Mouse (Mus musculus) lung, postnatal 25 days (tissue): ENCODE measurements at regions not wholly inside any gene's neighbourhood (a gene's known extent, or its start where the extent isn't known, plus 50 kb on each side); places are given as distances from the start of the nearest gene placed in this dataset.

Experiments
- DNase-seq: peaks from one replicate; pipeline ENCODE4 v3.0.0; 2022; ENCODE audit warnings: low spot score

DNA sequence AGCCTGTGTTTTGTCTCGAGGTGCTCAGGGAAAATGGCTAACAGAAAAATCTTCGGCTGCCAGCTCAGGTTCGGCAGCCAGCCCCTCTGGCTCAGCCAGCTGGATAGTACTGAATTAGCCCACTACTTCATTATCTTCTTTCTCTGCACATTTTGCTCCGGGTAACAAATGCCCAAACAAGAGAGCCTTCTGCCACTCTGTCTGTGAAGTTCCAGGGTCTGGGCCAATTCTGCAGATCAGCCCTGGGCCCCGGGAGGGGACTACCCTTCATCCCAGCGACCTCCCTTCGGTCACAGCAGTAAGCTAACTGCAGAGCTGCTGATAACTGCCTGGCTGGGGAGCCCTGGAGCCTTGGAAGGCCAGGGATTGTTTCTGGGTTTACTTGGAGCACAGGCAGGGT lies 119.6 kb upstream of the Ofcc1 start:
- no peak for DNase-seq

DNA sequence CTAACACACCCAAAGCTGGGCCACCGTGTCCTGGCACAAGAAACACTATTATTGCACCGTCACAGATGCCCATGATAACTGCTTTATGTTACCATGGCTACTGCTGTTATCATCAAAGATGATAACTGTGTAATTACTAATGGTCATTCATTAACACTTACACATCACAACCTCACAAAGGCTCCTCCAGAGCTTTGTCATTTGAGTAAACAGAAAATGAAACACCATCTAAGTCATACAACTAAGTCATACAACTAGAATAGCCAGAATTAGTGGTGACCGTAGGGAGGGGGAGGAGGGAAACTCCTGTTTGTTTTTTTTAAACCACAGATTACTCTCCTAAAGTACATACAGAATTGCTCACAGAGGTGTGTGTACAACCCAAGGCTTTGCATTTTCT lies 111.4 kb upstream of the Ofcc1 start:
- DNase-seq = no peak

DNA sequence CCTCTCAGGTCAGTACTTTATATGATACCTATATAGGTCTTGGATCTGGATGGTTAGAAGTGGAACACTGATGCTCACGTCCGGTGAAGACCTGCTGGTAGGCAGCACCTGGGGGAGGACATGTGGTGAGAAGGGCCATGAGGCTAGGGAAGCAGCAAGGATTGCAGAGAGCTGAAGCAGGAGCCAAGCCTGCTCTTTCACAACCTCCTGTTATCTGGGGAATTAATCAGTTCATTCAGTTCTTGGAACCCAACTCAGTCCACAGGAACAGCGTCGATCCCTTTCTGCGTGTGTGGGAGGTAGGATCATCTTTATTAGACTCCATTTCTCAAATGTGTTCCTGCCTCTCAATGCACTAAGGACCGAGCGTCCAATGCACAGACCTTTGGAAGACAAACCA lies 107.9 kb upstream of the Ofcc1 start:
- no peak for DNase-seq

DNA sequence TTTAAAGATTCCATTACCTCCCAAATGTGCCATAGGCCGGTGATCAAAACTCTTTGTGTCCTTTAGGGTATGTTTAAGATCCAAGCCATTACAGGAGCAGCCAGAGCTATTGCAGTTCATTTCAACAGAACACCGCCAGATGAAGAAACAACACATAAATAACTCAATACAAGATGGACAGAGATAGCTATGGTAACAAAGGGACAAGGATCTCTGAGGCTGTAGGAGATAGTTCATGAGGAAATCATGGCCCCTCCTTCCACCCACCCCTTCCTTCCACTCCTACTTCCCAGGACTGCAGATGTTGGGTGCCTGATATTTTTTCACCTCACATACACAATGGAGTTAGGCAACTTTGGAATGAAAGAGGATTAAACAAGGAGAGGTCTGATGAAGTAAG lies 92.1 kb upstream of the Ofcc1 start:
- DNase-seq = no peak

DNA sequence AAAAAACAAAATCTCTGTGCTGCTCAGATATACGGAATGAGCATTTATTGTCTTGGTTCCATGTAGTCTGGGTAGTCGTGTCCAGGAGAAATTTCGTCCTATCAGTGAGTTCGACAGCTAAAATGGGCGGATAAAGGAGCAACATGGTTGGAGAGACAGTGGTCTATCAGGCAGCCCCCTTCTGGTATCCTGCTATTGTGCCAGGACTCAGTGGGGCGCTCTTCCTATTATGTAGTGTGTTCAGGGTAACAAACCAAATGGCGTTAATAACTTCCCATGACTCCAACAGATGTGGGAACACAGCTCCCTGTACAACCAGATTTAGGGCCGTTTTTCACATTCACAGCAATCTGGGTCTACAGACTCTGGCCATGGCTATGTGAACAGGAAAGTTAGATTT lies 68.6 kb upstream of the Ofcc1 start:
- DNase-seq = no peak

DNA sequence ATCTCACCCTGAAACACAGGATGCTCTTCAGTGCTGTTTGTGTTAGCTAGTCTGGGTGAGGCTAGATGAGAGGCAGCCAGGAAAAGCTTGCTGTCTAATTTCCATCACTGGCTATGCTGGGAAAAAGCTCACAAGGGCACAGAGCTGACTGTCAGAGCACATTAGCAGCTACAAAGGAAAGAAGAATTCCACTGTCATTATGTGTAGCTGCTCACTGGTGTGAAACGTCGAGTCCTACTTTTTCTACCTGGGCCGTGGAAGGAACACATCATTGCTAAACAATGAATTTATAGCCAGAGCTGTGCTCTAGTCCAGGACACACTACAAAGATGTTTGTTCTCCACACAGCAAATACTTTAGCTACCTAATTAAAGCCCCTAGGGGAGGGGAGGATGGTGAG lies 61.8 kb upstream of the Ofcc1 start:
- DNase-seq = no peak

DNA sequence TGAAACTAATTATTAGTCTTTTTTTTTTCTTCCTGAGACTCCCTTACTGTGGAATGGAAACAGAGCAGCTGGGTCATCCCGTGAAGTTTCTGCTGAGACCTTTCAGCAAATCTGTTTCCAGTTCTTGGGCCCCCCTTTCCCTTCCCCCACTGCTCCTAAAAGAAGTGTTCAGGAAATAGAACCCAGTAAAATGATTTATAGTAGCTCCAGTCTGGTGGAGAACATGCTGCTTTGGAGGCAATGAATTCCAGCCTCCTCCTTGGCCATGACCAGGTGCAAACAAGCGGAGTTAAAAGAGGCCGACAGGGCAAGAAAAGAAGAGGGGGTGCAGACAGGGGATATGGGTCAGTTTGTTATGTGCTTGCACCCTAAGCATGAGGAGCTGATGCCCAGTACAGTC lies 56.6 kb upstream of the Ofcc1 start:
- no peak for DNase-seq

DNA sequence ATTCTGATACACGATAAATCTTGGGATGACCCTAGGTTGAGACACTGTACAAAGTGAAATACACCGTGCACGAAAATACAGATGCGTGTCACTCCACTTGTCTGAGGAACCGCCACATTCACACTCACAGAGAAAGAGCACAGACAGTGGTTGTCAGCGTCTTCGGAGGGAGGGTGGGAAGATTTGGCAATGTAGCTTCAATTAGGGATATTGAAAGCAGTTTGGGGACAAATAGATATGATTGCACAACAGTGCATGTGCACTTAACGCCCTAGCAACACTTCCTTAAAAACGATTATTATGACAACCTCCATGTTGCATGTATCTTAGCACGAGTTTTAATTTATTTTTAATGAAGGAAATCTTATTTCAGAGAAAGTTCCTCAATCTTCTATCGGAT lies 51.8 kb upstream of the Ofcc1 start:
- no peak for DNase-seq
